Mouse (Mus musculus): Measurements from ENCODE around the gene Dlx4. TPM values are rescaled to one million over a fixed set of nuclear protein-coding genes. Genes with fewer than 3 reads are reported as not detected.

Gene Dlx4
- total RNA-seq, 2 experiments from 2014 or later, result not detected

DNA sequence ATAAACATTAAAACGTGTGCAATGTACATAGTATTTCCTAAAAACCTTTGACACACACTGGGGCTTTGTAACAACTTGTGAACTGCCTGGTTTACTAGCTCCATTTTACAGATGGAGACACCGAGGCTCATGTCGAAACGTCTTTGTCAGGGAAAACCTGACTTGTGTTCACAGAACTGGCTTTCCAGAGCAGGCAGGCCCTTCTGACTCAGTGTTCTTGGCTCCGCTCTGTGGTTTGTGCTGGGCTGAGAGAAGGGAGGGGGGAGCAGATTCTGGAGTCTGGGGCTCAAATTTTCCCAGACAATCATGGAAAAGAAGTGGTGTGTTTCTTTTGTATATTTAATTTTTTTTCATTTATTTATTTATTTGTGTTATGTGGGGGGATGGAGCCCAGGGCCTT, 7.6 kb upstream of the Dlx4 start:
- no peak overlapping the region for H3K27ac ChIP-seq
- DNase-seq (ENCODE audit: extremely low spot score in 1 of 2, low spot score in 2 of 2), result no peak
- no peak overlapping the region for H3K4me3 ChIP-seq
- no peak for TF ChIP-seq CTCF (IDR thresholded peaks at IDR 0.05)
- intact Hi-C loops (cut with DNase I), result no loop called here

DNA sequence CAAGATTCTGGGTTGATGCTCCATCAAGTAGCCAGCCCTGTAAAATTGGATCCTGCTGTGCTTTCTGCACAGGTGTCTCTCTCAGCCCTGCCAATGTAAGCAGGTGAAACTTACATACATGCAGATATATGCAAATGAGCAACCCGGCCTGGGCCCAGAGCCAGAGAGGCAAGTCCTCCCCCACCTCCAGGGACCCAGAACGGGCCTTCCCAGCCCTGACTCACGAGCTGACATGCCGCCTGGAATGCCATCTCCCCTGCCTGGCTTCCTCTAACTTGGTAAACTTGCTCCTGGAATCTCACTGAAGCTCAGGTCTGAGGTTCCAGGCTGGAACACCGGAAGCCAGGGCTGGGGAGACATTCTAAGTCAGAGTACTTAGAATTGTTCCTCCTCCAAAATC, 7.1 kb upstream of the Dlx4 start:
- no peak for DNase-seq (ENCODE audit: extremely low spot score in 1 of 2, low spot score in 2 of 2)
- Histone ChIP-seq H3K4me3 (no peak overlapping the region), H3K27ac (no peak overlapping the region)
- intact Hi-C loops (cut with DNase I), result no loop called here
- no peak for TF ChIP-seq CTCF (IDR thresholded peaks at IDR 0.05)

DNA sequence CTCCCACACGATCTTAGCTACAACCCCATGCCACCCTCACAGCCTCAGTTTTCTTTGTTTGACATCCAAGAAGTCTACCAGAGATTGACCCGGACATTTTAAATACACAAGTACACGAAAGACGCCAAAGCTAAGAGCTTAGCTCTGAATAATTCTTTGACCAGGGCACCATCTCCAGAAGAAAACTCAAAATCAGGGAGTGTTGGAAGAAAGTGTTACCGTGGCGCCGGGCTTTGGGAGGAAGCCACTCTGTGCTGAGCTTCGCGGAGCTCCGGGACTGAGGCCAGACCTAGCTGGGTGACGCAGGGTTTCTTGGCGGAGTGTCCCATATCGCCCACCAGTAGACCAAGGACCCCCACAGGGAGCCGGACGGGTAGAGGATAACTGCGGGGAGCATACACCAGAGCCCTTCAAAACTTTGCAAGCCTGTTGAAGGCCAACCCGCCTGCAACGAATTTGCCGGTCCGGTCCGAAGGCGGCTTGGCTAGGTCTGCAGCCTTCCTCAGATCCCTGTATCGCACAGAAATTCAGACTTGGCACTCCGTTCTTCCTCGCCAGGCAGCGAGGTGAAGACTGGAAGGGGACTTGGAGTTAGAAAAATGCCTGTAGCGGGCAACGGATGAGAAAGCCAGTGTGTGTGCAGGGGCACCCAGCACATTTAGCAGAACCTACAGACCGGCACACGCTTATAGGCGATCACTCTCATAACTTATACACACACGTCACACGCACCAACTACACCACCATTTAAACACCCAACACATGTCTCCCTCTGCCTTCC, 4.4 kb upstream of the Dlx4 start:
- no peak for DNase-seq (ENCODE audit: extremely low spot score in 1 of 2, low spot score in 2 of 2)
- intact Hi-C loops (cut with DNase I), result no loop called here
- TF ChIP-seq CTCF (IDR thresholded peaks at IDR 0.05), result no peak
- H3K4me3 ChIP-seq, result no peak overlapping the region
- H3K27ac ChIP-seq, result no peak overlapping the region

DNA sequence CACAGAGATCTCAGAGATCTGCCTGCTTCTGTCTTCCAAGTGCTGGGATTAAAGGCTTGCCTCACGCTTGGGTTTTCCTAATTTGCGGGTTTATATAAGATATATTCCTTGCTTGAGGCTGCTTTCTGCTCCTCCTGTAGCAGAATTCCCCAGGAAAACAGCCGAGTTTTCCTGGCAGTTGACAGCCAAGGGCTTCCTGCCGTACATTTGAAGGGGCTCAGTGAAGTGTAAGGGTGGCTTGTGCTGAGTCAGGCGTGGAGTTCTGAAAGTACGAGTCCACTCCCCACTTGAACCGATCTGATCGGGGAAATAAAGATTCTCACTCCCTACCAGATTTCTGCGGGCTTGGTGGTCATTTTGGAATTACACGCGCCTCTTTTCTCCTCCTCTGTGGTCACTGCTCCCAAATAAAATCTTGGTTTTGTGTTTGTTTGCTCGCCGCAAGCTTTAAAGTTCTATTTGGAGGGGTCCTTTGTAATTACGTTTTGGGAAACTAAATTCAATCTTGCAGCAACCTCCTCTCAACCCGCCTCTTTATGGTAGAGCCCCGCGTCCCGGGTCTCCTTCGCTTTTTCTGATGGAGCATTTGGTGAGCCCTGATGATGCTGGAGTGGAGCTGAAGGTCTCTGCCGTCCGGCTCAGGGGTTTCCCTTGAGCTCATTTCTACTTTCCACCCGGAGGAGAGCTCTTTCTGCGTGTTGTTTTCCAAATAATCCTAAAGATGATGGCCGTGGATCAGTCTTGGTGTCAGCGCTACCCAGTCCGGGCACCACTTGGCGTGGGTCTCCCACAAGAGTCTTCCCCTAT, 3.6 kb upstream of the Dlx4 start:
- Histone ChIP-seq H3K27ac (no peak overlapping the region), H3K4me3 (no peak overlapping the region)
- DNase-seq (ENCODE audit: extremely low spot score in 1 of 2, low spot score in 2 of 2), result no peak
- intact Hi-C loops (cut with DNase I), result loop anchor here (10.0 kb wide), 1 partner anchor 855 kb away; the partner anchor contains the start of gene Igf2bp1
- TF ChIP-seq CTCF (IDR thresholded peaks at IDR 0.05), result no peak

DNA sequence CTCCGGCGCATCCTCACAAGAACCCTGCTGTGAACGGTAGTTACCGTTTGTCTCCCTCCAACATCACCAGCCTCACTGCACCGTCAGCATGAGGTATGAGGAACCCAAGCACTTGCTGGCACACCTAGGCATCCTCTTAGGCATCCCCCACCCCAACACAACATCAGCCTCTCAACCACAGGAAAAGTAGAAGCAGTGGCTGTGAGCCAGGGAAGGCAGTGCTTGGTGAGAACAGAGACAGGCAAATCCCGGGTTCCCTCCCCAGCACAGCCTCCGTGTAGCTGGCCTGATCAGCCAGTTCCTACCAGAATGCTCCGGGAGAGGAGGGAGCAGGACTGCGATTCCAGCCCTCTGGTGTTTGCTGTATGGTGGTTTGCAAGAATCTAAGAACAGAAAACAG, 2.7 kb upstream of the Dlx4 start:
- H3K4me3 ChIP-seq, result no peak overlapping the region
- intact Hi-C loops (cut with DNase I), result loop anchor here (10.0 kb wide), 1 partner anchor 856 kb away; the partner anchor contains the start of gene Igf2bp1
- no peak for TF ChIP-seq CTCF (IDR thresholded peaks at IDR 0.05)
- no peak for DNase-seq (ENCODE audit: extremely low spot score in 1 of 2, low spot score in 2 of 2)
- H3K27ac ChIP-seq, result no peak overlapping the region

DNA sequence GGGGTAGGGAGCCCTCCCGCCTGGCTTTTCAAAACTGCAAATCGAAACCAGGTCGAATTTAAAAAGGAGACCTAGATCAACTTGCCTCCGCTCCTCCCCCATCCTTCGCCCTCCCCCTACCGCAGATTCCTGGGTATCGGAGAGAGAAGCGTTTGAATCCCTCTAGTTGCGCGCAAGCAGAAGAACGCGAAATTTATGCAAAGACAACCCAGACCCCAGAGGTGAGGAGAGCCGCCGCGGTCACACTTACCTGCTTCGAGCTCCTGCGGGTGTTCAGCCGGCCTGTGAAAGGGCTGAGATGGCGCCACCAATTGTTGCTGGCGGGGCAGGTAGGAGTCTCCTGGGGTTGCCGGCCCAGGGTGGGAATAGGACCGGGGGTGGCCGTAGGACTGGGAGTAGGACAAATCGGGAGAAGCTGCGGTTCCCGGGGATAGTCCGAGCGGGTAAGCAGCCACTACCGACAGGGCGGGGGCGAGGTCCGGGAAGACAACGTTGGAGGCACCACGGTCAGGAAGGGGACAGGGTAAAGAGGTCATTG, 1.0 kb downstream of the Dlx4 start:
- no peak for DNase-seq (ENCODE audit: extremely low spot score in 1 of 2, low spot score in 2 of 2)
- intact Hi-C loops (cut with DNase I), result loop anchor here (10.0 kb wide), 1 partner anchor 860 kb away; the partner anchor contains the start of gene Igf2bp1
- Histone ChIP-seq H3K27ac (no peak overlapping the region), H3K4me3 (no peak overlapping the region)
- no peak for TF ChIP-seq CTCF (IDR thresholded peaks at IDR 0.05)

DNA sequence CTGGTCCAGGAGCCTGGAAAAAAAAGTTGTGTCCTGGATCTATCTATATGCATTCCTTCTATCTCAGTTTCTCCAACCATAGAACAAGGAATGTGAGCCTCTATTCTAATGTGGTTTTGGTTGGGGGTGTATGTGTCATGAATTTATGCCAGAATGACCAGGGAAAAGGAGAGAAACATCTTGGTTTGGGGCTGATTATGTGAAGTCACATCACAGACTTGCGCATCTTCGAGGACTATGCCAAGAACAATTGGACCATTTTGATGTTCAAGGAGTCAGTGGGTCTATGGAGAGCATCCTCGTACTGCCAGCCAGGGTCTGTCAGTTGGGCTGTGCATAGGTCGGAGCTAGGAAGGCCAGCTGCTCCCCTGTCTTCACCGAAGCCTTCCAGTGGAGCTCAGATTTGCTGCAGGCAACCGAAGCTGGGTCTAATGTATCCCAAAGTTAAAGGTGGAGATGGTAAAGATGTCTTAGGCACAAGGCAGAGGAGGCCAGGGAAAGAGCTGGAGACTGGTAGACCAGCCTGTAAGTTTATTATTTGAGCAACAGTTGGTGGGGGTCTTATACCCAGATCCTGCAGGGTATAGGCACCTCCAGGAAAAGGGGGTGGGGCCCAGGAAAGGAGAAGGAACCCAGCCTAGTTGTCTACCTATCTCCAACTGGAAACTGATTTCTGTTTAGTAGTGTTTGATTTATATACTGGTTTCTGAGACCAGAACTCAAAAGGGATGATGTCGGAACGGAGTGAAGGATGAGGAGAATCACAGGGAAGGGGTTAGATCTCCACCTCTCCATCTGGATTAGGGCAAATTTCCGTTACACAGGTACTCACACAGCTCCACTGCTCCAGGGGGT, 1.7 kb downstream of the Dlx4 start:
- intact Hi-C loops (cut with DNase I), result loop anchor here (10.0 kb wide), 1 partner anchor 860 kb away; the partner anchor contains the start of gene Igf2bp1
- no peak for DNase-seq (ENCODE audit: extremely low spot score in 1 of 2, low spot score in 2 of 2)
- no peak for TF ChIP-seq CTCF (IDR thresholded peaks at IDR 0.05)
- H3K4me3 ChIP-seq, result no peak overlapping the region
- no peak overlapping the region for H3K27ac ChIP-seq

DNA sequence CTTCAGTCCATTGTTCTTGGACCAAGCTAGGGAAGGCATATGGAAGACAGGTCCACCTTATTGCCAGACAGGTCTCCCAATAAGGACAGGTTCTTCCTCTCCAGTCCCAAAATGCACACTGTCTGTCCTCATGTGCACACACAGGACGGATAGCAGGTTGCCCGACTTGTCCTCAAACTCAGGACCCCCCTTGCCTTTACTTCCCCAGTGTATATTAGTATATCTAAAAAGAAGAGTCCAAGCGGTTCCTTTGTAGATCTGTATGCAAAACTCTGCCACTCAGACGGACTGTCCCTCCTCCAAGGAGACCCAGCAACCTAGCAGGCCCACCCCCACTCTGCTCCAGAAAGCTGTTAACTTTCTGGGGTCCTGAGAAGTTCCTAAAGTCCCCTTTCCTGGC, 2.4 kb downstream of the Dlx4 start:
- Histone ChIP-seq H3K4me3 (no peak overlapping the region), H3K27ac (no peak overlapping the region)
- intact Hi-C loops (cut with DNase I), result loop anchor here (10.0 kb wide), 1 partner anchor 861 kb away; the partner anchor contains the start of gene Igf2bp1
- TF ChIP-seq CTCF (IDR thresholded peaks at IDR 0.05), result no peak
- no peak for DNase-seq (ENCODE audit: extremely low spot score in 1 of 2, low spot score in 2 of 2)

DNA sequence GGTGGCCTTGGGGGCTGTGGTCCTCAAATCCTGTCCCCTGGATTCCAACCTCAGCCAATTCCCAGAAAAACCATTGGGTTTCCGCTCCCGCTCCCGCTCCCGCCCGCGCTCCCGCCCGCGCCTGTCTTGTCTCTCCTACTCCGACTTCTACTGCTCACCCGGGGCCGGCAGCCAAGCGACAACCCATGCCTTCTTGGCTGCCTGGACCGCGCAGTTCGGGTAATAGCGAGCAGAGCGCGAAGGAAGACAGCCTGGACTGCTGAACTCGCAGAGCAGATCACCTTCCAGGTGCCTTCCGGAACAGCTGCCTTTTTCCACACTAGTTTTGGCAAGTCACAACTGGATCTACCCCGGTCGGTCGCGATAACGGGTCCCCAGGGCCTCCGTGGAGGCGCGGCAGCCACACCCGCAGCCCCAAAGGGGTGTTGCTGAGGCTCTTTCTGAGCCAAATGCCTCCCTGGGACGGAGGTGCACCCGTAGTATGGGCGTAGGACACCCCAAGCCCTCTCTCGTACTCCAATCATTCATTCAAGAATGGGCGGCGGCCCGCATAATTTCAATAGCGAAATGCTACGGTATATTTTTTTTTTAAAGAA, 3.0 kb downstream of the Dlx4 start:
- Histone ChIP-seq H3K4me3 (no peak overlapping the region), H3K27ac (no peak overlapping the region)
- no peak for DNase-seq (ENCODE audit: extremely low spot score in 1 of 2, low spot score in 2 of 2)
- TF ChIP-seq CTCF (IDR thresholded peaks at IDR 0.05), result no peak
- intact Hi-C loops (cut with DNase I), result loop anchor here (10.0 kb wide), 1 partner anchor 862 kb away; the partner anchor contains the start of gene Igf2bp1

DNA sequence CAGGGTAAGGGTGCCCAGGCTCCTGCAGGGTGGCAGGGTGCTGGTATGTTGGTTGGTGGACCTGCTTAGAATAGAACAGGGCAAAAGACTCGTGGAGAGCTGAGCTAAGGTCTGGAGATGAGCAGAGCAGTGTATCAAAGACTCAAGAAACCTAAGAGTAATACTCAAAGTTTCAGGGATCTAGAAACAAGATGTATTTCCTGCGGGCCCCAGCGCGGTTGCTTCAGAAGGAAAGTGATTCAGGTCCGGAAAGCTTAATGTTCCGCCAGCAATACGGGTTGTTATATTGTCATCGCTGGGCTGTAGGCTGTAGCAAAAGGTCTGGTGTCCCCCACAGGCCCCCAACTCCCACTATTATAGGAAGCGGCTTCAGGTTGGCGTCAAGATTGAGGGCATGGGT, 3.8 kb downstream of the Dlx4 start:
- intact Hi-C loops (cut with DNase I), result loop anchor here (10.0 kb wide), 1 partner anchor 863 kb away; the partner anchor contains the start of gene Igf2bp1
- Histone ChIP-seq H3K4me3 (no peak overlapping the region), H3K27ac (no peak overlapping the region)
- TF ChIP-seq CTCF (IDR thresholded peaks at IDR 0.05), result no peak
- DNase-seq (ENCODE audit: extremely low spot score in 1 of 2, low spot score in 2 of 2), result no peak

DNA sequence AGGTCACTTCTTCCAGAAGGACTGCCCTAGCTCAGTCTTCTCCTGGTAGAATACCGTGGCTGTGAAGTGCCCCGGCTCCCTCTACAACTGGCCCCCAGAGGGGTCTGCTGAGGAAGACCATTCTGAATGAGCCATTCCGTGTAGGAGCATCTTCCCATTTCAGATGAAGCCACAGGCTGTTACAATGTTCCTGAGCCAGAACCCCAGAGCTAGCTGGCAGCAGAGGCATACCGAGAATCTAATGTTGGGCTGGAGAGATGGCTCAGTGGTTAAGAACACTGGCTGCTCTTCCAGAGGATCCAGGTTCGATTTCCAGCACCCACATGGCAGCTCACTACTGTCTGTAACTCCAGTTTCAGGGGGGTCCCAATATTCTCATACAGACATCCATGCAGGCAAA, 6.2 kb downstream of the Dlx4 start:
- DNase-seq (ENCODE audit: extremely low spot score in 1 of 2, low spot score in 2 of 2), result no peak
- intact Hi-C loops (cut with DNase I), result loop anchor here (10.0 kb wide), 1 partner anchor 865 kb away; the partner anchor contains the start of gene Igf2bp1
- H3K27ac ChIP-seq, result no peak overlapping the region
- TF ChIP-seq CTCF (IDR thresholded peaks at IDR 0.05), result no peak
- no peak overlapping the region for H3K4me3 ChIP-seq
